Mouse (Mus musculus) C2C12 (cell line): ENCODE data around the gene Timm17a. TPM values are rescaled to one million over a fixed set of nuclear protein-coding genes. Genes with fewer than 3 reads are reported as not detected.

Experiments
- H3K27me3 ChIP-seq: one replicate; pipeline ENCODE4 v1.6.1; 2011; ENCODE audit not compliant: control insufficient read depth, insufficient read depth, insufficient read length
- H3K36me3 ChIP-seq: one replicate; pipeline ENCODE4 v1.6.1; 2011; ENCODE audit not compliant: control insufficient read depth, insufficient read depth
- H3K4me3 ChIP-seq: one replicate; pipeline ENCODE4 v1.5.1; 2011; ENCODE audit warnings: mild to moderate bottlenecking, control low read depth; ENCODE audit not compliant: poor library complexity, insufficient read depth, severe bottlenecking
- H3K79me2 ChIP-seq: one replicate; pipeline ENCODE4 v1.6.1; 2011; ENCODE audit not compliant: control insufficient read depth, insufficient read depth
- H3K79me3 ChIP-seq: one replicate; pipeline ENCODE4 v1.6.1; 2011; ENCODE audit warnings: low read depth, control low read depth
- H3ac ChIP-seq: one replicate; pipeline ENCODE3; 2011; ENCODE audit warnings: low read depth; ENCODE audit not compliant: control insufficient read depth, insufficient read length
- CEBPB ChIP-seq: IDR thresholded peaks from one replicate; pipeline ENCODE4 v1.6.1; 2011; ENCODE audit warnings: low read depth, mild to moderate bottlenecking, control low read depth, moderate library complexity
- CTCF ChIP-seq: IDR thresholded peaks from one replicate; pipeline ENCODE4 v1.5.1; 2011; ENCODE audit not compliant: control insufficient read depth, insufficient read depth, insufficient read length
- FOSL1 ChIP-seq: IDR thresholded peaks from one replicate; pipeline ENCODE4 v1.8.0; 2011; ENCODE audit warnings: mild to moderate bottlenecking, low read length; ENCODE audit not compliant: poor library complexity, insufficient read depth, severe bottlenecking
- MAX ChIP-seq: IDR thresholded peaks from one replicate; pipeline ENCODE4 v1.6.1; 2011; ENCODE audit warnings: mild to moderate bottlenecking, control low read depth
- MYOD1 ChIP-seq: IDR thresholded peaks from one replicate; pipeline ENCODE4 v1.6.1; 2011; ENCODE audit warnings: low read depth; ENCODE audit not compliant: control insufficient read depth, insufficient read length
- MYOG ChIP-seq: IDR thresholded peaks from one replicate; pipeline ENCODE4 v1.6.1; 2011; ENCODE audit not compliant: control insufficient read depth, insufficient read length; ENCODE audit errors: extremely low read depth
- USF1 ChIP-seq: IDR thresholded peaks from one replicate; pipeline ENCODE4 v1.6.1; 2011; ENCODE audit warnings: low read depth, mild to moderate bottlenecking, control low read depth, moderate library complexity
- polyA plus RNA-seq: library from polyadenylated mRNA; unstranded; fragments of >200 nt; fragmentation: generic; extraction: Trizol; gene quantifications from one replicate; pipeline ENCODE4 v1.2.1, GENCODE M21; 2012; ENCODE audit warnings: missing spikeins

Timm17a gene
- polyA plus RNA-seq, 1 experiment = 218 TPM

DNA sequence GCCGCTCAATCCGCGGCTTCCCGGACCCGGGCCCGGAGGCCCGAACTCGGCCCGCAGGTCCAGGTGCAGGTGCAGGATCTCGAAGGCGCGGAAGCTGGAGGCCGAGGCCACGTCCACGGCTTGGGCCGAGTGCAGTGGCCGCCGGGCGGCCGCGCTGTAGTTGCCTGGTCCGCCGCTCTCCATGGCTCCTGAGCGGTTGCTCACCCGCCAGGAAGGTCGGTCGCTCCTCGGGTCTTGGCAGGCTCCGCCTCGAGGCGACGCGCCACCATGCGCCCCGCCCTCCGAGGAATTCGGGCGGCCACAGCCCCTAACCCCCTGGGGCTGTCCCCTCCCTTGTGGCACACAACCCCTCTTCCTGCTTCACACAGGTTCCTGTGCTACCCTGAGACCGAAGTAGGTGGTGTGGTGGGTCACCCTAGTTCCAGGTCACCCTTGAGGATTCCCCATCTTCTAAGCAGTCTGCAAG lies 29.7 kb downstream of the Timm17a start, which contains the start of gene Rnpep:
Rnpep (minus strand) TSS at position 259 of the 466 bp plus-strand sequence.
- H3K27me3 ChIP-seq = no peaks in the 10 kb centered on the region
- H3ac ChIP-seq = peak within 1 kb of the TSS; percentile 92
- TF ChIP-seq MYOG (no peak), MYOD1 (no peak), USF1 (no peak), FOSL1 (no peak), CTCF (no peak), CEBPB (no peak), MAX (no peak)
- peaks cover 1% of the 10 kb centered on the region for H3K79me3 ChIP-seq
- H3K36me3 ChIP-seq = no peaks in the 10 kb centered on the region
- no peaks in the 10 kb centered on the region for H3K79me2 ChIP-seq
- H3K4me3 ChIP-seq = peak within 1 kb of the TSS; percentile 52

DNA sequence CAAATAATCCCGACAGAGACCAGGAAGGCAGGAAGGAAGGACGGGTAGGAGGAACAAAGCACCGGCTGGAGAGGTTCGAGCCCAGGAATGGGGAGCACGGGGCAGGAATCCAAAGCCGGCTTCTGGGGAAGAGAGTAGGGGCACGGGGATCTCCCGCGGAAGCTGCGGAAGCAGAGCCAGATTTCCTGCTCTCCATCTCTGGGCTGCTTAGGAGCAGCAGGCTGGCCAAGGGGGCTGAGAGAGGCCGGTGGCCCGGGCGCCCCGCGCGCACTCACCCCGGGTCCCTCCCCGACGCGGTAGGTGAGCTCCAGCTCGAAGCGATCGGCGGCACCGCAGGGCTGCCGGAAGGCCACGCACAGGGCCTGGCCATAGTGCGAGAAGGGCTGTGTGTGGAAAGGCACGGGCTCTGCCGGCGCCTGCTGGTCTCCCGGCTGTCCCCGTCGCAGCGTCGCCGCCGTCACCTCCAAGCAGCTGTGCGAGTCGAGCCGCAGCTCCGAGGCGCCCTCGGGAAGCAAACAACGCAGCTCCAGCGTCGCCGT lies 30.2 kb downstream of the Timm17a start:
- peak overlapping the region; percentile 92 for H3ac ChIP-seq

DNA sequence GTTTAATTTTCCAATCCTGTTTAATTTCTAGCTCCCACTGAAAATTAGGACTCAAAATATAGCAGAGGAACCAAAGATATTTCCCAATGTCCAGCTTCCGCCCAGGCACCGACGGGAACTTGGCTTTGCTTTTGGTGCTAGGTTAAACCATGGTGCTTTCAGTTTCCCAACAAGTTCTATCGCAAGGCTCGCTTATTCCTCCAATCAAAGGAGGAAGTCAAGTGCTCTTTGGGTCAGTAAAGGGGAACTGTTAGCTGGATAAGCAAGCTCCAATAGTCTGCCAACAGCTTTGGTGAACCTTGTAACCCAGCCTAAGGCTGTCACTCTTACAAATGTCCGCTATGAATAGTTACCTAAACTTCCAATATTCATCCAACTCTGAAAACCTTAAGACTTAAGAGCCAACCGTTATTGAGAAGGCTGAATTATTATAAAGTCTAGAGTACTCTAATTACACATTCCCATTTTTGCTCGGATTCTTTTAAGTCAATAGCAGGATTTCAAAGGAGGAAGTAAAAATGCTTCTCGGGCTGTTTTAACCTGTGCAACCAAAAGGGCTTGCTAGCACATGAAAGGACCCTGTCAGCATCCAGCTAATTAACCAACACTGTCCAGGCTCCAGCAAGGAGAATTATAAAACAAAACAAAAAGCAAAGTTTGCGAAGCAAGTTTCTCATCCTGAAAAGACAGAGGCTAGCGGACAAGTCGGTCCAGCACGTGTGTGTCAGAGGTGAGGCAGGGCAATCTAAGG lies 30.9 kb downstream of the Timm17a start:
- peak overlapping the region; percentile 52 for H3K4me3 ChIP-seq
- peaks cover 3% of the 10 kb centered on the region for H3K36me3 ChIP-seq
- no peak overlapping the region for H3ac ChIP-seq
- no peaks in the 10 kb centered on the region for H3K79me2 ChIP-seq
- TF ChIP-seq USF1 (no peak), MYOD1 (no peak), CTCF (no peak)
- H3K27me3 ChIP-seq = no peaks in the 10 kb centered on the region
- peaks cover 1% of the 10 kb centered on the region for H3K79me3 ChIP-seq

More for the DNA sequence above, 30.2 kb downstream of the Timm17a start:
- Histone ChIP-seq H3K4me3 (peak overlapping the region; percentile 52), H3K79me3 (peaks cover 1% of the 10 kb centered on the region), H3K79me2 (no peaks in the 10 kb centered on the region), H3K36me3 (peaks cover 3% of the 10 kb centered on the region), H3K27me3 (no peaks in the 10 kb centered on the region)
- TF ChIP-seq FOSL1 (no peak), CEBPB (no peak), MYOG (no peak), MAX (no peak), CTCF (no peak), MYOD1 (no peak), USF1 (no peak)

DNA sequence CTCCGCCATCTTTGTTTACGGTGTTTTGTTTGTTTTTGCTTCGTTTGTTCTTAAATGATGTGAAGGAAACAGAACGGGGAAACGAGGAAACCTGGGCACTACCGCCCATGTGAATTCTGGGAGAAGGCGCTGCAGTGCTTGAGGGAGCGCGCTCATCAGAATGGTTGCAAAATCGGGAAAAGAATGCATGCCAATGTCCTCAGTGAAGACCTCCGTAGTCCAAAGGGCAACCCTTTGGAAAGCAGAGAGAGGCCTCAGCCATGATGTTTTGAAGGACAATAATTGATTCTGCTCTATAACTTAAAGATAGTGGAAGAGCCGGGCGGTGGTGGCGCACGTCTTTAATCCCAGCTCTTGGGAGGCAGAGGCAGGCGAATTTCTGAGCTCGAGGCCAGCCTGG lies 31.7 kb downstream of the Timm17a start:
- no peak for TF ChIP-seq FOSL1
- TF ChIP-seq USF1 = no peak
- TF ChIP-seq MYOG = no peak
- no peak for TF ChIP-seq CEBPB
- no peak for TF ChIP-seq MYOD1
- TF ChIP-seq CTCF = no peak

DNA sequence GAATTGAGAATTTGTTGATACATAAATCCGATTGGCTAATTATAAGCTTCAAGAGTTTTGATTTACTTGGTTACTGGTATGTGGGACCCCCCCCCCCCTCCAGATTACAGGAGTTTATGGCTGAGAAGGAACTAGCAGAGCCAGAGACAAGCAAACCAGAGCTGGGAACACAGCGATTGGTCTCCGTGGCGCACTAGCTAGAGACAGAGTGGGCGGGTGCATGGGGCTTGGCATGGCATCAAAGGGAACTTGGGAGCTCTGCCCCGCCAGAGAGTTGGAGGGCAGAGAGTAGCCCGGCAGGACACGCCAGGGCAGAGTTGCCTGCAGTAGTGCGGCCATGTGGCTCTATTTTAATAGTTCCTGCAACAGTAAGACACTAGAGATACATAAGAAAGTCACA lies 32.9 kb downstream of the Timm17a start:
- Histone ChIP-seq H3K4me3 (no peak overlapping the region), H3K79me2 (no peaks in the 10 kb centered on the region)

More for the DNA sequence above, 31.7 kb downstream of the Timm17a start:
- no peaks in the 10 kb centered on the region for H3K79me2 ChIP-seq
- H3K27me3 ChIP-seq = no peaks in the 10 kb centered on the region
- H3K36me3 ChIP-seq = peaks cover 3% of the 10 kb centered on the region
- no peak overlapping the region for H3K4me3 ChIP-seq
- H3ac ChIP-seq = no peak overlapping the region
- H3K79me3 ChIP-seq = peaks cover 1% of the 10 kb centered on the region

DNA sequence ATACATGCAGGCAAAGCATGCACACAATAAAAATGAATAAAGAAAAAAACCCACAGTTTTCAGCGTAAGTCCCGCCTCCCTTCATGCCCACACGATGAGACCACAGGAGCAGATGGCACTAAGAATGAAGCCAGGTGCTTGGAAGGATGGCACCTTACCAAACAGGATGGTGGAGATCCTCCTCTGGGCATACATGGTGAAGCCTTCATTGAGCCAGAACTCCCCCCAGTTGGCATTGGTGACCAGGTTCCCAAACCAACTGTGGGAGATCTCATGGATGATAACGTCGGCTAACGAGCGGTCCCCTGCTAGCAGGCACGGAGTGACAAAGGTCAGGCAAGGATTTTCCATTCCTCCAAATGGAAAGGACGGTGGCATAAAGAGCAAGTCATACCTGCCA lies 42.2 kb downstream of the Timm17a start:
- H3K79me2 ChIP-seq = no peaks in the 10 kb centered on the region
- H3ac ChIP-seq = no peak overlapping the region
- H3K27me3 ChIP-seq = no peaks in the 10 kb centered on the region
- H3K36me3 ChIP-seq = no peaks in the 10 kb centered on the region
- no peaks in the 10 kb centered on the region for H3K79me3 ChIP-seq
- no peak for TF ChIP-seq CEBPB
- no peak for TF ChIP-seq MAX
- no peak for TF ChIP-seq MYOD1
- TF ChIP-seq USF1 = no peak
- no peak for TF ChIP-seq FOSL1
- no peak for TF ChIP-seq CTCF
- TF ChIP-seq MYOG = no peak
- no peak overlapping the region for H3K4me3 ChIP-seq

More for the DNA sequence above, 32.9 kb downstream of the Timm17a start:
- Histone ChIP-seq H3ac (no peak overlapping the region), H3K79me3 (peaks cover 1% of the 10 kb centered on the region), H3K36me3 (peaks cover 3% of the 10 kb centered on the region), H3K27me3 (no peaks in the 10 kb centered on the region)
- TF ChIP-seq CTCF (no peak), CEBPB (no peak), MYOD1 (no peak), FOSL1 (no peak), USF1 (no peak), MYOG (no peak), MAX (no peak)
